Mouse (Mus musculus): ENCODE results near the gene Rai14. TPM values are rescaled to one million over a fixed set of nuclear protein-coding genes. Genes with fewer than 3 reads are reported as not detected.

Gene Rai14
- polyA plus RNA-seq, 1 experiment from 2014 or later, result 59.5 TPM

GRCm38 (mm10) chr15:10720671-10721070 lies 6.2 kb upstream of the Rai14 start:
- no peak for ATAC-seq (ENCODE audit: insufficient number of reproducible peaks, low FRiP score, low TSS enrichment, low read depth)
- WGBS, result 47% methylated on average over 8 of the region's 8 CpGs
- Histone ChIP-seq H3K27ac (replicated peaks) (0 out of 2 replicates have a peak overlapping the region, but pooled peaks have one; percentile 5), H3K4me1 (peaks cover 15% of the 10 kb centered on the region), H3K4me3 (replicated peaks) (no peak overlapping the region), H3K9me3 (replicated peaks) (no peaks in the 10 kb centered on the region), H3K9ac (no peak overlapping the region), H3K27me3 (no peaks in the 10 kb centered on the region), H3K36me3 (no peaks in the 10 kb centered on the region), H3K4me2 (replicated peaks) (no peak overlapping the region)

DNA sequence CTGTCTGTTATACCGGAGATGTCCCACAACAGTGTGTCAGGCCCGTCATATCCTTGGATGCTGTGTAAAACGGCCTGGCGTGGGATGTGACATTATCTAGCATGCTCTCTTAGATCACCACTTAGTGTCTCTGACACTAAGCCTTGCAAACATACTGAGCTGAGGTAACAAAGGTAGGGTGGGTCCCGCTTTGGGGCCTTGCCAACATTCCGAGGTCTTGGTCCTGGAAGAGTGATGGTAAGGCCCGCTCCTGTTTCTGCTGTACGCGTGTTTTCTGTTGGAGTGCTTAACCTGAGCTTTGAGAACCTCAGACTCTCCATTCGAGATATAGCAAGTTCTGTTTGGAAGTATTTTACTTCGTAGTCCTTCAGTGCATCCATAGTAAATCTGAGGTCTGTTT lies 5.8 kb upstream of the Rai14 start:
- peaks cover 19% of the 10 kb centered on the region for H3K4me1 ChIP-seq
- no peaks in the 10 kb centered on the region for H3K27me3 ChIP-seq
- 75% methylated on average over 11 of the region's 11 CpGs for WGBS
- no peak for ATAC-seq (ENCODE audit: insufficient number of reproducible peaks, low FRiP score, low TSS enrichment, low read depth)
- no peak overlapping the region for H3K9ac ChIP-seq
- no peak overlapping the region for H3K4me2 ChIP-seq (replicated peaks)
- H3K36me3 ChIP-seq, result no peaks in the 10 kb centered on the region
- no peak overlapping the region for H3K4me3 ChIP-seq (replicated peaks)
- H3K9me3 ChIP-seq (replicated peaks), result no peaks in the 10 kb centered on the region
- H3K27ac ChIP-seq (replicated peaks), result no peak overlapping the region

DNA sequence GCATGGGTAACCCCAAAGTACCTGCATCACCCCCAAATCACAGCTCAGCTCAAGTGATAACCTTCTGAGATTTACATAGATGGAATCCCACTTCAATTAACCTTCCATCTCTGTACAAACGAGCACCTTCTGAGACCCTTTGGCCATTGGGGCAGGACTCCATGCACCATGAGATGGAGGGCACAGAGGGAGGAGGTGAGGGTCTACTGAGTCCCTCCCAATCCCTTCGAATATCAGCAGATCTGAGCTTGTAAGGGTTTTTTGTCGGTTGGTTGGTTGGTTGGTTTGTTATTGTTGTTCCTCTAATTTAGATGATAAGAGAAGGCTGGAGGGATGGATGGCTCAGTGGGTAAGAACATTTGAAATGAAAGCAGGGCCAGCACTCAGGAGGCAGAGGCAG lies 5.1 kb upstream of the Rai14 start:
- H3K4me1 ChIP-seq, result peaks cover 21% of the 10 kb centered on the region
- H3K27ac ChIP-seq (replicated peaks), result no peak overlapping the region
- ATAC-seq (ENCODE audit: insufficient number of reproducible peaks, low FRiP score, low TSS enrichment, low read depth), result no peak
- no peak overlapping the region for H3K9ac ChIP-seq
- H3K27me3 ChIP-seq, result no peaks in the 10 kb centered on the region
- no peaks in the 10 kb centered on the region for H3K9me3 ChIP-seq (replicated peaks)
- 94% methylated on average over 3 of the region's 3 CpGs for WGBS
- H3K4me2 ChIP-seq (replicated peaks), result no peak overlapping the region
- no peak overlapping the region for H3K4me3 ChIP-seq (replicated peaks)
- H3K36me3 ChIP-seq, result no peaks in the 10 kb centered on the region

- H3K36me3 ChIP-seq, result no peaks in the 10 kb centered on the region
- H3K9ac ChIP-seq, result no peak overlapping the region
- H3K9me3 ChIP-seq (replicated peaks), result no peaks in the 10 kb centered on the region
- H3K4me2 ChIP-seq (replicated peaks), result no peak overlapping the region
- ATAC-seq (ENCODE audit: insufficient number of reproducible peaks, low FRiP score, low TSS enrichment, low read depth), result no peak
- H3K4me1 ChIP-seq, result peaks cover 17% of the 10 kb centered on the region
- no peak overlapping the region for H3K4me3 ChIP-seq (replicated peaks)
- 87% methylated on average over 10 of the region's 10 CpGs for WGBS
- H3K27me3 ChIP-seq, result no peaks in the 10 kb centered on the region
- no peak overlapping the region for H3K27ac ChIP-seq (replicated peaks)
These were observed 4.3 kb upstream of the Rai14 start for GRCm38 (mm10) chr15:10718763-10719162.

DNA sequence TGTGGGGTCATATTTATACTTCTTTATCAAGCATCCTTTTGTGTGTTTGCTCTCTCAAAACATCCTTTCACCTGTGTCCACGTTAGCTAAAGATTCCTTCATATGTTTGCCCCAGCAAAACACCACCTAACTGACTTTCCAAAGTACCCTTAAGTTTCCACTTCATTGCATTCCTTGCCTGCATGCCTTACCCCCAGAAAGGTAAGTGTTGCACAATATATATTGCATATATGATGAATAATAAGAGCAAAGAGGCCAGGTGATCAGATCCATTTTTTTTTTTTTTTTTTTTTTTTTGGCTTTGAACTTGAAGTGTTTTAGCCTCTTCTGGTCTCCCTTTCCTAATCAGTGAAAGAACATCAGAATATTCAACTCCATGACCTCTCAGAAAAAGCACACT lies 2.9 kb upstream of the Rai14 start:
- Histone ChIP-seq H3K36me3 (no peaks in the 10 kb centered on the region), H3K4me1 (peaks cover 11% of the 10 kb centered on the region), H3K27me3 (no peaks in the 10 kb centered on the region), H3K9ac (no peak overlapping the region), H3K4me2 (replicated peaks) (no peak overlapping the region), H3K9me3 (replicated peaks) (no peaks in the 10 kb centered on the region), H3K4me3 (replicated peaks) (no peak overlapping the region), H3K27ac (replicated peaks) (no peak overlapping the region)
- WGBS, result 97% methylated on average over 1 of the region's 1 CpGs
- ATAC-seq (ENCODE audit: insufficient number of reproducible peaks, low FRiP score, low TSS enrichment, low read depth), result no peak

GRCm38 (mm10) chr15:10715966-10716365 lies 1.5 kb upstream of the Rai14 start:
- Histone ChIP-seq H3K36me3 (no peaks in the 10 kb centered on the region), H3K9ac (no peak overlapping the region), H3K27ac (replicated peaks) (no peak overlapping the region), H3K4me1 (peaks cover 24% of the 10 kb centered on the region), H3K4me2 (replicated peaks) (no peak overlapping the region), H3K4me3 (replicated peaks) (no peak overlapping the region), H3K27me3 (no peaks in the 10 kb centered on the region), H3K9me3 (replicated peaks) (no peaks in the 10 kb centered on the region)
- ATAC-seq (ENCODE audit: insufficient number of reproducible peaks, low FRiP score, low TSS enrichment, low read depth), result no peak
- 31% methylated on average over 5 of the region's 5 CpGs for WGBS

DNA sequence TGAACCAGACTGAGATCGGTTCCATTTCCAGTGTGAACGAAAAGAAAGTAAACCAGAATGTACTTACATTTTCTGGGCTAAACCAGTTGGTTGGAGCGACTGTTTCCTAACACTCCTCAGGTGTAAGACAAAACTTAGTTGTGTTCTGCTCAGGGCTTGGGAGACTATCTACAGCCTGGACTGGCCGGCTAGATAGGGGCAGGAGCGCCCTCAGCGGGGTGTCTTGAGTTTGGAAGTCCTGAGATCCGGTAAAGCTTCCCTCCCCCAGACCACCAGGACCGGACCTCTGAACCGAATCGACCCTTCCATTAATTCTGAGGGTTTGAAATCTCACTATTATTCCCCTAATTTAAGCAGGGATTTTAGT lies 698 bp upstream of the Rai14 start:
- no peaks in the 10 kb centered on the region for H3K36me3 ChIP-seq
- peak overlapping the region; percentile 95 for H3K27ac ChIP-seq (replicated peaks)
- no peaks in the 10 kb centered on the region for H3K27me3 ChIP-seq
- H3K4me3 ChIP-seq (replicated peaks), result peak overlapping the region; percentile 86
- WGBS, result 1% methylated on average over 10 of the region's 10 CpGs
- peak overlapping the region; percentile 77 for H3K4me2 ChIP-seq (replicated peaks)
- H3K9me3 ChIP-seq (replicated peaks), result no peaks in the 10 kb centered on the region
- H3K4me1 ChIP-seq, result peaks cover 25% of the 10 kb centered on the region
- peak overlapping the region; percentile 50 for H3K9ac ChIP-seq
- peak; percentile 58 for ATAC-seq (ENCODE audit: insufficient number of reproducible peaks, low FRiP score, low TSS enrichment, low read depth)

DNA sequence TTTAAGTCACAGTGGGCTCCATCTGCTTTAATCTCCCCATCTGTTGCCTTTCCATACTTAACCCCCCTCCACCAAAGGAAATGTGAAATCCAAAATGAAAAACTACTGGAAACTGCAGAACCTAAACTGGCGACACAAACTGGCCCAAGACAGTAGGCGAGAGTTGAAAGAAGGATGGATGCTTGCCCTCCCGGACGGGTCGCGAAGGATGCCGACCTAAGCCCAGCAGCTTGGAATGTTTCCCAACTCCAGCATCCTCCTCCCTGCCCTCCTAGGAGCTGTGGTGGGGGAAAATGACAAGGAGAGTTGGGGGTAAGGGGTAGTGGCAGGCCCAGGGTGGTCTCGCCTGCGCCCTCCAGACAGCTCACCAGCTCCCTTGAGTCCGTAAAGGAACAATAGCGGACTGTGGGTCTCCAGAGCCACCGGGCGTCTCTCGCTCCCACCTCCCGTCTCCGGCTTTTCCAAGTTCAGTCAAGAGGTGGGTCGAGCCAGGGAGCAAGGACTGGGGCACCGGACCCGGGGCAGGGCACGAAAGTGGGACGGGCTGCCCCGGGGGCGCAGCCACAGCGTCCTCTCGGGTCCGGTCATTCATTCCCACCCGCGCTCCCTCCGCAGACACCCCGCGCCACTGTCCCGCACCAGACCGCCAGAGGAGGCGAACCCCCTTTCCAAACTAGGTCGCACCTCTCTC lies 653 bp downstream of the Rai14 start:
- WGBS, result 1% methylated on average over 35 of the region's 35 CpGs
- ATAC-seq (ENCODE audit: insufficient number of reproducible peaks, low FRiP score, low TSS enrichment, low read depth), result peak; percentile 21; the same call in 1 of the 2 replicates
- H3K4me1 ChIP-seq, result peaks cover 29% of the 10 kb centered on the region

GRCm38 (mm10) chr15:10713181-10713625 lies 1.2 kb downstream of the Rai14 start:
- Histone ChIP-seq H3K4me1 (peaks cover 29% of the 10 kb centered on the region), H3K36me3 (no peaks in the 10 kb centered on the region), H3K9ac (peak overlapping the region; percentile 88), H3K9me3 (replicated peaks) (no peaks in the 10 kb centered on the region), H3K4me2 (replicated peaks) (peak overlapping the region; percentile 77), H3K27me3 (no peaks in the 10 kb centered on the region), H3K27ac (replicated peaks) (peak overlapping the region; percentile 95), H3K4me3 (replicated peaks) (peak overlapping the region; percentile 86)
- WGBS, result 9% methylated on average over 13 of the region's 13 CpGs
- no peak for ATAC-seq (ENCODE audit: insufficient number of reproducible peaks, low FRiP score, low TSS enrichment, low read depth)

More for the DNA sequence above, 653 bp downstream of the Rai14 start:
- Histone ChIP-seq H3K27me3 (no peaks in the 10 kb centered on the region), H3K4me2 (replicated peaks) (peak overlapping the region; percentile 77), H3K36me3 (no peaks in the 10 kb centered on the region), H3K4me3 (replicated peaks) (peak overlapping the region; percentile 86), H3K9ac (peak overlapping the region; percentile 88), H3K9me3 (replicated peaks) (no peaks in the 10 kb centered on the region), H3K27ac (replicated peaks) (peak overlapping the region; percentile 95)

DNA sequence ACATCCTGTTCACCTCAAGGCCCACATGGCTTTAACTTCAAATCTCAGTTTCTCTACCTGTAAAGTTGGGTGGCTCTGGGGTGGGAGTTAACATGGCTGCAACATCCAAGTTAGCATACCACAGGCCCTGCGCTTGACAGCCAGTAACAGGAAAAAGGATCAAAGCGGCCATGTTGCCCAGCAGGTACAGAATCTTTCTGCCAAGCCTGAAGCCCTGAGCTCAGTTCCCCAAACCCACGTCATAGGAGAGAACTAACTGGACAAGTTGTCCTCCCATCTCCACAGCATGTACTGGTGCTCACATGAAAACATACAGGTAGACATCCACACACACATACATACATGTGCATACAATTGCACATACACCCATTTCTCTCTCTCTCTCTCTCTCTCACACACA lies 2.1 kb downstream of the Rai14 start:
- Histone ChIP-seq H3K9ac (peak overlapping the region; percentile 88; the same call in 1 of the 2 replicates), H3K4me2 (replicated peaks) (peak overlapping the region; percentile 77), H3K27ac (replicated peaks) (no peak overlapping the region), H3K4me1 (peaks cover 37% of the 10 kb centered on the region), H3K36me3 (0 out of 2 replicates have a peak, but pooled peaks cover 6% of the 10 kb centered on the region), H3K27me3 (no peaks in the 10 kb centered on the region), H3K9me3 (replicated peaks) (no peaks in the 10 kb centered on the region), H3K4me3 (replicated peaks) (peak overlapping the region; percentile 86)
- ATAC-seq (ENCODE audit: insufficient number of reproducible peaks, low FRiP score, low TSS enrichment, low read depth), result no peak
- WGBS, result 56% methylated on average over 3 of the region's 3 CpGs

DNA sequence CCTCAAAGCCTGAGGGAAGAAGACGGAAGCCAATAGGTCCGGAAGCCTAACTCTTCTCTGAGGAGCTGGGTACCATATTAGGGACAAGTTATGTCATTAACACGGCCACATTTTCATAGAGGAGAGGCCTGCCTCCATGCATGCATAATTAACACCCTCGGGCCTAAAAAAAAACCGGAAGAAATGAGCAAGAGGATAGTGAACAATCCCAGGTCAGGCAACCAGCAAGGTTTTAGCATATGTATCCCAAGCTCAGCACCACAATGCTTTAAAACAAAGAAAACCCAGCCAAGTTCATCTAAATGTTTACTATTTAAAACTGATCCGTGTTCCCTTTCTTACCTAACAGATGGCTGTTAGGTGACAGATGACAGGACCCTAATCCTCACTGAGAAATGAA lies 3.2 kb downstream of the Rai14 start:
- Histone ChIP-seq H3K27ac (replicated peaks) (no peak overlapping the region), H3K4me3 (replicated peaks) (no peak overlapping the region)
- WGBS, result 59% methylated on average over 6 of the region's 6 CpGs

More for the DNA sequence above, 3.2 kb downstream of the Rai14 start:
- no peaks in the 10 kb centered on the region for H3K27me3 ChIP-seq
- no peak overlapping the region for H3K9ac ChIP-seq
- no peak for ATAC-seq (ENCODE audit: insufficient number of reproducible peaks, low FRiP score, low TSS enrichment, low read depth)
- H3K9me3 ChIP-seq (replicated peaks), result no peaks in the 10 kb centered on the region
- peak overlapping the region; percentile 77; the same call in 1 of the 2 replicates for H3K4me2 ChIP-seq (replicated peaks)
- H3K4me1 ChIP-seq, result peaks cover 45% of the 10 kb centered on the region
- H3K36me3 ChIP-seq, result 0 out of 2 replicates have a peak, but pooled peaks cover 6% of the 10 kb centered on the region
